Mouse (Mus musculus): ENCODE data around the gene Yipf1. TPM values are rescaled to one million over a fixed set of nuclear protein-coding genes. Genes with fewer than 3 reads are reported as not detected.

Gene Yipf1
- 52.0 and 55.4 TPM in 2 replicates for polyA plus RNA-seq (2015; fragmentation: Nextera tagmentation; extraction: Ambion mirVana)

DNA sequence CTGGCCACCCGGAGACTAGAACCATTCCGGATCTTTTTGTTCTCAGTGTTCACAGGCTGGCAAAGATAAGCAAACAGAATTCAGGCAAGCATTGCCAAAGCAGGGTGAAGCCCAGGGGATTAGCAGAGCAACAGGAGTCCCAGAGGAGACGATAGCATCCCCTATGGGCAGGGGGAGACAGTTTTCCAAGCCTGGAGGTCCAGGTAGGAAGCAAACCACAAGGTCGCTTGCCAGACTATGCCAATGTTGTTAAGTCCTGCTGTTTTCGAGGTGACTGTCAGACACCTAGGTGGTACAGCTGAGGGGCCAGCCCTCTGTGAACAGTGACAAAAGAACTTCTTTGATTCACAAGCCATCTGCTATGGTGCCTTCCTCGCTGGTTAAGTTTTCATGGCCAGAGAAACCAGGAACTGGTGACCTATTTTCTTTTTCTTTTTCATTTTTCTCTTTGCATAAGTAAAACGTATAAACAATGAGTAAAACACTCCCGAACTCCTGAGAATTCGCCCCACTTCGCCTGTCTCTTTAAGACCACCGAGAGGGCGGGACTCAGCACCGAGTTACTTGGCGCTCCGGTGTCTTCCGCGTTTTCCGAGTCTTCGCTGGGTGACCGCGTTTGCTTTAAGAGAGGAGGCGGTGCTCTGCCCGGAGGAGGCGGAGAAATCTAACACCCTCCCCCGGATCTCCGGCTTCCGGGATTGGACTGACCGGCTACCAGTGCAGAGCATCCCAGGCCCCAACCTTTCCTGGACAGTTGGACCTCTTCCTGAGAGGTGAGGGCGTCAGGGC lies at the start of gene Yipf1:
Gene Yipf1 (plus strand): TSS at position 674 of the 789 bp plus-strand sequence.
- under 1% methylated on average over 29 of the region's 29 CpGs for WGBS
- peaks cover 11% of the 10 kb centered on the region for H3K4me1 ChIP-seq (replicated peaks; ENCODE audit: control insufficient read depth, insufficient read depth, low read length)
- peak within 1 kb of the TSS; percentile 69 for H3K4me3 ChIP-seq (replicated peaks; ENCODE audit: low read length)
- 0 out of 2 replicates have a peak within 1 kb of the TSS, but pooled peaks have one; percentile 21 for H3K27ac ChIP-seq (ENCODE audit: low read length)
- no peaks in the 10 kb centered on the region for H3K9me3 ChIP-seq (ENCODE audit: control insufficient read depth, low read length)
- 0 out of 2 replicates have a peak, but pooled peaks cover 2% of the 10 kb centered on the region for H3K36me3 ChIP-seq (ENCODE audit: control insufficient read depth, insufficient read depth)
- H3K9ac ChIP-seq (replicated peaks; ENCODE audit: low read depth, low read length): peak within 1 kb of the TSS; percentile 71
- no peaks in the 10 kb centered on the region for H3K27me3 ChIP-seq (replicated peaks; ENCODE audit: control insufficient read depth, insufficient read depth, low read length)
- peak within 1 kb of the TSS; percentile 81 for H3K4me2 ChIP-seq (ENCODE audit: low read length)
- ATAC-seq: peak; percentile 96

DNA sequence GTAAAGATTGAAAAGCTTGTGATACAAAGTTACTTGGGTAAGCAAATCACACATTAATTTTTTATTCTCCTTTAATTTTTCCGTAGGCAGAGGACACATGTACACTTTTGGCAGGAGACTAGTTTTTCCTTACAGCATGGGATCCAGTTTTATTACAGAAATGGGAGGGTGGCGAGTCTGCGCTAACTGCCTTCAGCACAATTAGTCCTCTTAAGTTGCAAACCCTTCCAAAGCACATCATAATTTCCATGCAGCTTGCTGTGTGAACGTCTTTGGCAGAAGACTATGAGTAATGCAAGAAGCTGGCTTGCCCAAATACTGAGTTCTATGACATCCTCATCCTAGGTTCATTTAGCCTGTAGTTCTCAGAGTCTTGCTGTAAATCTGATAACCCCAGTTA lies 40.5 kb upstream of the Yipf1 start:
- 76% methylated on average over 4 of the region's 4 CpGs for WGBS
- H3K9ac ChIP-seq (replicated peaks; ENCODE audit: low read depth, low read length): no peak overlapping the region
- H3K9me3 ChIP-seq (ENCODE audit: control insufficient read depth, low read length): no peaks in the 10 kb centered on the region
- H3K27me3 ChIP-seq (replicated peaks; ENCODE audit: control insufficient read depth, insufficient read depth, low read length): no peaks in the 10 kb centered on the region
- H3K4me1 ChIP-seq (replicated peaks; ENCODE audit: control insufficient read depth, insufficient read depth, low read length): peaks cover 4% of the 10 kb centered on the region; the same call in 1 of the 2 replicates
- no peaks in the 10 kb centered on the region for H3K36me3 ChIP-seq (ENCODE audit: control insufficient read depth, insufficient read depth)
- no peak overlapping the region for H3K4me2 ChIP-seq (ENCODE audit: low read length)
- no peak overlapping the region for H3K27ac ChIP-seq (ENCODE audit: low read length)
- no peak for ATAC-seq
- H3K4me3 ChIP-seq (replicated peaks; ENCODE audit: low read length): no peak overlapping the region

GRCm38 (mm10) chr4:107274511-107274910 lies 39.7 kb upstream of the Yipf1 start:
- Histone ChIP-seq H3K36me3 (ENCODE audit: control insufficient read depth, insufficient read depth) (no peaks in the 10 kb centered on the region), H3K4me2 (ENCODE audit: low read length) (no peak overlapping the region), H3K27ac (ENCODE audit: low read length) (no peak overlapping the region), H3K4me3 (replicated peaks; ENCODE audit: low read length) (no peak overlapping the region), H3K9me3 (ENCODE audit: control insufficient read depth, low read length) (no peaks in the 10 kb centered on the region), H3K4me1 (replicated peaks; ENCODE audit: control insufficient read depth, insufficient read depth, low read length) (peaks cover 4% of the 10 kb centered on the region; the same call in 1 of the 2 replicates), H3K9ac (replicated peaks; ENCODE audit: low read depth, low read length) (no peak overlapping the region), H3K27me3 (replicated peaks; ENCODE audit: control insufficient read depth, insufficient read depth, low read length) (no peaks in the 10 kb centered on the region)
- ATAC-seq: no peak
- 94% methylated on average over 5 of the region's 5 CpGs for WGBS

- no peak for ATAC-seq
- Histone ChIP-seq H3K36me3 (ENCODE audit: control insufficient read depth, insufficient read depth) (no peaks in the 10 kb centered on the region), H3K27ac (ENCODE audit: low read length) (no peak overlapping the region), H3K4me3 (replicated peaks; ENCODE audit: low read length) (no peak overlapping the region), H3K9me3 (ENCODE audit: control insufficient read depth, low read length) (no peaks in the 10 kb centered on the region), H3K9ac (replicated peaks; ENCODE audit: low read depth, low read length) (no peak overlapping the region), H3K27me3 (replicated peaks; ENCODE audit: control insufficient read depth, insufficient read depth, low read length) (no peaks in the 10 kb centered on the region), H3K4me2 (ENCODE audit: low read length) (no peak overlapping the region), H3K4me1 (replicated peaks; ENCODE audit: control insufficient read depth, insufficient read depth, low read length) (peaks cover 4% of the 10 kb centered on the region; the same call in 1 of the 2 replicates)
- WGBS: 4% methylated on average over 8 of the region's 8 CpGs
These were observed 35.9 kb upstream of the Yipf1 start for GRCm38 (mm10) chr4:107278188-107278707.

DNA sequence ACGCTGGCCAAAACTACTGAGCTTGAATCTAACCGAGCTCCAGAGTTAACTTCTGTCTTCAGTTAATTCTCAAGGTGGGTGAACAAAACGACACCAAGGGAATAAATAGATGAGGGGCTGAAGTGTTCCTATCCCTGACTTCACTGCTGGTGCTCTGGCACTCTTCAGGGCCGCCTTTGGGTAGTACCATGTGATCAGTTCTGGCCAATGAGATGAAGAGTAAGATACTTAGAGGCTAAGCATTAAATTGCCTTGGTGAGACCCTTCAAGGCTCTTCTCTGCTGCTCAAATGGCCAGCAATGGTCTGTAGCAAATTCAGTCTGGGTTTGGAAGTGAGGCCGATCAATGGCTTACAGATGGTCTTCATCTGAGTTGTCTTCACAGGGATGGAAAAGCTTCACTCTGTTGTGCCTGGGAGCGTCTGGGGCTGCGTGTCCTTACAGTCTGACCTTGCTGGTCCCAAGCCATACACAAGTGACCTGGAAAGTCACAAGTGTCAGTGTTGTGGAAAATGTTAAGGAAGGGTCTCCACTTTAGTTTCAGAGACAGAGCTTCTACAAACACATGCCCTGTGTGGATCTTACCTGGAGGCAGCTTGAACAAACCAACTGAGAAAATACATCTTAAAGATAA lies 33.2 kb upstream of the Yipf1 start:
- Histone ChIP-seq H3K4me3 (replicated peaks; ENCODE audit: low read length) (no peak overlapping the region), H3K9me3 (ENCODE audit: control insufficient read depth, low read length) (no peaks in the 10 kb centered on the region)
- ATAC-seq: no peak

DNA sequence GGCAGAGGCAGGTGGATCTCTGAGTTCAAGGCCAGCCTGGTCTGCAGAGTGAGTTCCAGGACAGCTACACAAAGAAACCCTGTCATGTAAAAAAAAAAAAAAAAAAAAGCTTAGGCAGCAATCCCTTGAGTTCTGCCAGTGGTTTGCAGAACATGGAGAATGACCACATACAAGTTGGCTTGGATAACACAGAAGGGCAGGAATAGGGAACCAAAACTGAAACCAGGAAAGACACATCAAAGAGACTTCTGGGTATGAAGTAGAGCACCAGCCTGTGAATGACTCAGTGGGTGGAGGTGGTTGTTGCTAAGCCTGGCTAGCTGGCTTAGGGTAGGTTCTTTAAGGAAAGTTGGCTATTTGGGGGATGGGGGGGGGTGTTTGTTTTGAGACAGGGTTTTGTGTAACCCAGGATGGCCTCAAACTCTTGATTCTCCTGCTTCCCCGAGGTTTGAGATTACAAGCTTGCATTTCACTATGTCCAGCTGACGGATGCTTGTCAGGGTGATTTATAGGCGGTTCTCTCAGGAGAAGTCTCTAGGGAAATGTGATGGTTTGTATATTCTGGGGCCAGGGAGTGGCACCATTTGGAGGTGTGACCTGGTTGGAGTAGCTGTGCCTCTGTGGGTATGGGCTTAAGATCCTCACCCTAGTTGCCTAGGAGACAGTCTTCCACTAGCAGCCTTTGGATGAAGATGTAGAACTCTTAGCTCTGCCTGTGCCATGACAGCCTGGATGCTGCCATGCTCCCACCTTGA lies 28.5 kb upstream of the Yipf1 start:
- Histone ChIP-seq H3K36me3 (ENCODE audit: control insufficient read depth, insufficient read depth) (no peaks in the 10 kb centered on the region), H3K4me2 (ENCODE audit: low read length) (no peak overlapping the region), H3K27me3 (replicated peaks; ENCODE audit: control insufficient read depth, insufficient read depth, low read length) (no peaks in the 10 kb centered on the region), H3K4me1 (replicated peaks; ENCODE audit: control insufficient read depth, insufficient read depth, low read length) (no peaks in the 10 kb centered on the region), H3K9ac (replicated peaks; ENCODE audit: low read depth, low read length) (no peak overlapping the region), H3K4me3 (replicated peaks; ENCODE audit: low read length) (no peak overlapping the region), H3K27ac (ENCODE audit: low read length) (no peak overlapping the region), H3K9me3 (ENCODE audit: control insufficient read depth, low read length) (no peaks in the 10 kb centered on the region)
- 87% methylated on average over 3 of the region's 3 CpGs for WGBS
- ATAC-seq: no peak

More for the DNA sequence above, 33.2 kb upstream of the Yipf1 start:
- H3K27me3 ChIP-seq (replicated peaks; ENCODE audit: control insufficient read depth, insufficient read depth, low read length): no peaks in the 10 kb centered on the region
- WGBS: 82% methylated on average over 7 of the region's 7 CpGs
- no peaks in the 10 kb centered on the region for H3K36me3 ChIP-seq (ENCODE audit: control insufficient read depth, insufficient read depth)
- peaks cover 4% of the 10 kb centered on the region; the same call in 1 of the 2 replicates for H3K4me1 ChIP-seq (replicated peaks; ENCODE audit: control insufficient read depth, insufficient read depth, low read length)
- H3K4me2 ChIP-seq (ENCODE audit: low read length): no peak overlapping the region
- no peak overlapping the region for H3K9ac ChIP-seq (replicated peaks; ENCODE audit: low read depth, low read length)
- H3K27ac ChIP-seq (ENCODE audit: low read length): no peak overlapping the region

DNA sequence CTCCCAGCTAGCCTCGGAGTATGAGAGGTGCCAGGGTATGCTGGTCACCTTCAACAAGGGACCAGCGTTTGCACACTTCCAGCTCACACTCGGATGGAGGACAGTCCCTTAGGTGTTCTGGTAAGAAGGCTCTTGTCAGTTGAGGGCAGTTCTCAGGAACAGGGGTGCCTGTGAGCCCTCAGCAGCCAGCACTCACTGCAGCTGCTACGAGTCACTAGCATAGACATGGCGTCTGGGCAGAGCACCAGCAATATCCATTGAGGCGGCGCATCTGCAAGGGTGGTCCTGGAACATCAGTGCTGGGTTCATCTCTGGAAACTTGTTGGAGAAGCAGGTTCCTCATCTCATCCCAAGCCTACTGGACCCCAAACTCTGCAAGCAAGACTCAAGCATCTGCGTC lies 27.8 kb upstream of the Yipf1 start:
- Histone ChIP-seq H3K9me3 (ENCODE audit: control insufficient read depth, low read length) (no peaks in the 10 kb centered on the region), H3K4me1 (replicated peaks; ENCODE audit: control insufficient read depth, insufficient read depth, low read length) (peaks cover 2% of the 10 kb centered on the region; the same call in 1 of the 2 replicates), H3K4me2 (ENCODE audit: low read length) (no peak overlapping the region), H3K36me3 (ENCODE audit: control insufficient read depth, insufficient read depth) (no peaks in the 10 kb centered on the region), H3K27ac (ENCODE audit: low read length) (no peak overlapping the region), H3K9ac (replicated peaks; ENCODE audit: low read depth, low read length) (no peak overlapping the region), H3K27me3 (replicated peaks; ENCODE audit: control insufficient read depth, insufficient read depth, low read length) (no peaks in the 10 kb centered on the region), H3K4me3 (replicated peaks; ENCODE audit: low read length) (no peak overlapping the region)
- ATAC-seq: no peak
- 92% methylated on average over 8 of the region's 8 CpGs for WGBS

DNA sequence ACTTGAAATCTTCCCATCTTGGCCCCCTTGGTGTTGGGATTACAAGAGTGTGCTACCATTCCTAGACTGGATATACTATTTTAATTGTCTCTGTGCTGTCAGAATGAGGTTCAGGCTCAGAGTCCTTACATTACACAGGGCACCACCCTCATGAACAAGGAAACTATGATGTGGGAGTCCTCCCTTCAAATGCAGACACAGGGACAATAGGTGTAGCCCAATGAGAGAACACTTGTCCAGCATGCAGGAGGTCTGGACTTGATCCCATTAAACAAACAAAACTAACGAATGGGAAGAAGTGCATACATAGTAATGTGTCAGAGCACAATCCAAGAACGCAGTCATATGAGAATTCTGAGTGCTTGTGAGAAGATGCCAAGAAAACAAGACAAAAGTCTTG lies 26.6 kb upstream of the Yipf1 start:
- Histone ChIP-seq H3K27ac (ENCODE audit: low read length) (no peak overlapping the region), H3K4me2 (ENCODE audit: low read length) (no peak overlapping the region), H3K4me1 (replicated peaks; ENCODE audit: control insufficient read depth, insufficient read depth, low read length) (peaks cover 3% of the 10 kb centered on the region; the same call in 1 of the 2 replicates), H3K4me3 (replicated peaks; ENCODE audit: low read length) (no peak overlapping the region), H3K36me3 (ENCODE audit: control insufficient read depth, insufficient read depth) (no peaks in the 10 kb centered on the region), H3K9ac (replicated peaks; ENCODE audit: low read depth, low read length) (no peak overlapping the region), H3K9me3 (ENCODE audit: control insufficient read depth, low read length) (no peaks in the 10 kb centered on the region), H3K27me3 (replicated peaks; ENCODE audit: control insufficient read depth, insufficient read depth, low read length) (no peaks in the 10 kb centered on the region)
- whole genome bisulfite sequencing: 72% methylated on average over 2 of the region's 2 CpGs
- ATAC-seq: no peak
